Mouse (Mus musculus): ENCODE data around the gene Pdp2. TPM values are rescaled to one million over a fixed set of nuclear protein-coding genes. Genes with fewer than 3 reads are reported as not detected.
A peak's percentile ranks its signal among the peaks of the same experiment; 100 is the strongest.
"Not testable (repeated sequence)": the region's sequence is repeated elsewhere in the genome, so short reads cannot be mapped to it uniquely, and the experiment has no call there.

The Pdp2 gene
- polyA plus RNA-seq, 1 experiment = 4.0 TPM

- no peak for TF ChIP-seq CTCF (IDR thresholded peaks at IDR 0.05; ENCODE audit: borderline replicate concordance, insufficient read depth, low read length)
- TF ChIP-seq POLR2A (IDR thresholded peaks at IDR 0.05; ENCODE audit: low read depth, low read length) = peak; percentile 71
- Histone ChIP-seq H3K4me3 (ENCODE audit: insufficient read depth, low read length) (peak within 1 kb of the TSS; percentile 86), H3K27ac (ENCODE audit: insufficient read depth, low read length) (peak within 1 kb of the TSS; percentile 21; the same call in 1 of the 2 replicates)
Observed at GRCm38 (mm10) chr8:104641426-104642323, 50.4 kb downstream of the Pdp2 start, which contains the start of gene Ciao2b. Gene Ciao2b, minus strand, starts transcription at chr8:104641965.

GRCm38 (mm10) chr8:104642324-104642654 lies 51.0 kb downstream of the Pdp2 start:
- Histone ChIP-seq H3K27ac (ENCODE audit: insufficient read depth, low read length) (no peak overlapping the region), H3K4me3 (ENCODE audit: insufficient read depth, low read length) (peak overlapping the region; percentile 86; the same call in 1 of the 2 replicates), H3K4me1 (ENCODE audit: control insufficient read depth, insufficient read depth, low read length) (peaks cover 4% of the 10 kb centered on the region; the same call in 1 of the 2 replicates)
- TF ChIP-seq POLR2A (IDR thresholded peaks at IDR 0.05; ENCODE audit: low read depth, low read length) (0 out of 2 replicates have a peak, but pooled peaks have one; percentile 30), CTCF (IDR thresholded peaks at IDR 0.05; ENCODE audit: borderline replicate concordance, insufficient read depth, low read length) (no peak)

More at GRCm38 (mm10) chr8:104641426-104642323, 50.4 kb downstream of the Pdp2 start, which contains the start of gene Ciao2b:
- peaks cover 4% of the 10 kb centered on the region; the same call in 1 of the 2 replicates for H3K4me1 ChIP-seq (ENCODE audit: control insufficient read depth, insufficient read depth, low read length)

- H3K4me1 ChIP-seq (ENCODE audit: control insufficient read depth, insufficient read depth, low read length); H3K27ac ChIP-seq (ENCODE audit: insufficient read depth, low read length); H3K4me3 ChIP-seq (ENCODE audit: insufficient read depth, low read length): not testable (repeated sequence)
Observed at GRCm38 (mm10) chr8:104644187-104644586, 52.9 kb downstream of the Pdp2 start.

Other genes with a start within 250 kb of the Pdp2 start
- 28.2 and 29.1 TPM in 2 replicates for gene Cmtm4, start 195.6 kb upstream of the Pdp2 start, polyA plus RNA-seq (2011; ENCODE audit: insufficient read length, low read depth, missing spikeins)
- gene Dync1li2, start 148.4 kb upstream of the Pdp2 start, polyA plus RNA-seq (2011; ENCODE audit: insufficient read length, low read depth, missing spikeins) = 106 and 135 TPM in 2 replicates
- 0.25 and 0.33 TPM in 2 replicates for gene Terb1, start 81.5 kb upstream of the Pdp2 start, polyA plus RNA-seq (2011; ENCODE audit: insufficient read length, low read depth, missing spikeins)
- gene Nae1, start 56.8 kb upstream of the Pdp2 start, polyA plus RNA-seq (2011; ENCODE audit: insufficient read length, low read depth, missing spikeins) = 69.9 and 85.6 TPM in 2 replicates
- 0.58 and 0.84 TPM in 2 replicates for gene Car7, start 56.8 kb upstream of the Pdp2 start, polyA plus RNA-seq (2011; ENCODE audit: insufficient read length, low read depth, missing spikeins)
- gene Cdh16, start 32.9 kb downstream of the Pdp2 start, polyA plus RNA-seq (2011; ENCODE audit: insufficient read length, low read depth, missing spikeins) = not detected in 2 replicates
- gene Rrad, start 39.9 kb downstream of the Pdp2 start, polyA plus RNA-seq (2011; ENCODE audit: insufficient read length, low read depth, missing spikeins) = 4.9 and 7.2 TPM in 2 replicates
- gene Ciao2b, start 50.5 kb downstream of the Pdp2 start, polyA plus RNA-seq (2011; ENCODE audit: insufficient read length, low read depth, missing spikeins) = 43.6 and 50.4 TPM in 2 replicates
- not detected in 2 replicates for gene Ces2a, start 142.6 kb downstream of the Pdp2 start, polyA plus RNA-seq (2011; ENCODE audit: insufficient read length, low read depth, missing spikeins)
- not detected in 2 replicates for gene Ces2b, start 240.1 kb downstream of the Pdp2 start, polyA plus RNA-seq (2011; ENCODE audit: insufficient read length, low read depth, missing spikeins)